Mouse (Mus musculus) C2C12 (cell line): ENCODE results near the gene Atp6v1f.

Experiments
- CTCF ChIP-seq: IDR thresholded peaks from one replicate; pipeline ENCODE4 v1.5.1; 2011; ENCODE audit not compliant: control insufficient read depth, insufficient read depth, insufficient read length
- MAX ChIP-seq: IDR thresholded peaks from one replicate; pipeline ENCODE4 v1.6.1; 2011; ENCODE audit warnings: mild to moderate bottlenecking, control low read depth
- MYOD1 ChIP-seq: IDR thresholded peaks from one replicate; pipeline ENCODE4 v1.6.1; 2011; ENCODE audit warnings: low read depth; ENCODE audit not compliant: control insufficient read depth, insufficient read length
- MYOG ChIP-seq: IDR thresholded peaks from one replicate; pipeline ENCODE4 v1.6.1; 2011; ENCODE audit not compliant: control insufficient read depth, insufficient read length; ENCODE audit errors: extremely low read depth
- USF1 ChIP-seq: IDR thresholded peaks from one replicate; pipeline ENCODE4 v1.6.1; 2011; ENCODE audit warnings: low read depth, mild to moderate bottlenecking, control low read depth, moderate library complexity

DNA sequence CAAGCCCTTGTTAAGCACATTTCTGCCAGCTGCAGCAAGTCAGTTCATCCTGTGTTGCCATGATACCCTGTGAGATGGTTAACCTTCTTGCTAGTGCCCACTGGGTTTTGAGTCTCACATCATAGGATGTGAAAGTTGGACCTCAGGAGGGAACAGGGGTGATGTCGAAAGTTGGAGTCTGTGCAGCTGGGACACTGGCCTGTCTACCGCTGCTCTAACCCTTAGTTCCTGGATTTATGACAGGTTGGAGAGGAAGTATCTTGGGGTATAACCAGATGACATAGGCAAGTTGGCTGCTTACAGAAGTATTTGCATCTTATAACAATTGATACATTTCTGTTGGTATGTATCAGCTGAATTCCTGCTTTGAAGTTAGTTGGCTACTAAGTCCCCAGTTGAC lies 46.9 kb upstream of the Atp6v1f start:
- TF ChIP-seq USF1 (no peak), MYOG (no peak), CTCF (no peak), MAX (no peak), MYOD1 (no peak)
